Mouse (Mus musculus) stomach, postnatal 0 days (tissue): ENCODE results near the gene Prkg1.

ENCODE experiments used
- CTCF ChIP-seq: IDR thresholded peaks from 2 replicates; pipeline ENCODE4 v1.5.1; 2016; ENCODE audit warnings: antibody characterized with exemption, low read depth, mild to moderate bottlenecking, moderate library complexity
- EP300 ChIP-seq: optimal IDR thresholded peaks from 2 replicates; pipeline ENCODE3; 2016; ENCODE audit warnings: antibody characterized with exemption

DNA sequence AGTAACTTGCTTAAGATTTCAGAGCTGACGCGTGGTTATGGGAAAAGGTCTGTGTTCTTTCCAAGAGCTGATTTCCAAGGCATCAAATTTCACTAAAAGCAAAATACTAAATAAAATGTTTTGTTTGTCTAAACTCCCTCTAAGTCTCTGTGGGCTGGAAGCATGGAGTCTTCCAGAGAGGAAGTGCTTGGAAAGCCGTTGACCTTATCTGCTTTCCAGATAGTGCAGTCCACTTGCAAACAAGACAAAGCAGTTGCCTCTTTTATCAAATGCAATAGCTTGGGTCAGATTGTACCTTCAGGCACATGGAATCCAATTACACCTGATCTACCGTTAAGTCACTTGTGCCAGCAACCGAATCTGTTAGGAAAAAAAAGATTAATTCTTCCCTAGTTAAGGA is 340.5 kb downstream of the Prkg1 start:
- no peak for TF ChIP-seq CTCF
- no peak for TF ChIP-seq EP300
